Mouse (Mus musculus): Measurements from ENCODE around the gene Lrrc15. TPM values are rescaled to one million over a fixed set of nuclear protein-coding genes. Genes with fewer than 3 reads are reported as not detected.

The Lrrc15 gene
- polyA plus RNA-seq, 1 experiment from 2014 or later = 0.37 TPM

GRCm38 (mm10) chr16:30273065-30273464 lies 10.0 kb downstream of the Lrrc15 start:
- 94% methylated on average over 8 of the region's 8 CpGs for WGBS
- Histone ChIP-seq H3K4me1 (peaks cover 14% of the 10 kb centered on the region; the same call in 1 of the 2 replicates), H3K9ac (replicated peaks) (no peak overlapping the region), H3K27me3 (replicated peaks) (no peaks in the 10 kb centered on the region; the same call in 1 of the 2 replicates), H3K36me3 (no peaks in the 10 kb centered on the region), H3K4me2 (no peak overlapping the region), H3K4me3 (replicated peaks) (no peak overlapping the region), H3K9me3 (replicated peaks) (no peaks in the 10 kb centered on the region), H3K27ac (replicated peaks) (no peak overlapping the region)
- ATAC-seq (ENCODE audit: low FRiP score) = no peak

GRCm38 (mm10) chr16:30271941-30272595 lies 11.0 kb downstream of the Lrrc15 start:
- Histone ChIP-seq H3K9ac (replicated peaks) (no peak overlapping the region), H3K27me3 (replicated peaks) (no peaks in the 10 kb centered on the region; the same call in 1 of the 2 replicates), H3K9me3 (replicated peaks) (no peaks in the 10 kb centered on the region), H3K4me3 (replicated peaks) (no peak overlapping the region), H3K4me1 (peaks cover 13% of the 10 kb centered on the region; the same call in 1 of the 2 replicates), H3K27ac (replicated peaks) (peak overlapping the region; percentile 54; the same call in 1 of the 2 replicates), H3K36me3 (no peaks in the 10 kb centered on the region), H3K4me2 (no peak overlapping the region)
- ATAC-seq (ENCODE audit: low FRiP score) = no peak
- 64% methylated on average over 6 of the region's 6 CpGs for WGBS

- Histone ChIP-seq H3K4me1 (peaks cover 13% of the 10 kb centered on the region; the same call in 1 of the 2 replicates), H3K9ac (replicated peaks) (no peak overlapping the region), H3K9me3 (replicated peaks) (no peaks in the 10 kb centered on the region), H3K27ac (replicated peaks) (no peak overlapping the region), H3K4me2 (no peak overlapping the region), H3K36me3 (no peaks in the 10 kb centered on the region), H3K4me3 (replicated peaks) (no peak overlapping the region), H3K27me3 (replicated peaks) (no peaks in the 10 kb centered on the region; the same call in 1 of the 2 replicates)
- ATAC-seq (ENCODE audit: low FRiP score) = no peak
- 79% methylated on average over 8 of the region's 8 CpGs for WGBS
These were observed 11.8 kb downstream of the Lrrc15 start for GRCm38 (mm10) chr16:30271223-30271761.

GRCm38 (mm10) chr16:30267359-30267758 lies 15.7 kb downstream of the Lrrc15 start, which contains the start of gene Cpn2:
Gene Cpn2, minus strand, starts transcription at chr16:30267499.
- no peaks in the 10 kb centered on the region for H3K9me3 ChIP-seq (replicated peaks)
- no peaks in the 10 kb centered on the region for H3K36me3 ChIP-seq
- peaks cover 9% of the 10 kb centered on the region; the same call in 1 of the 2 replicates for H3K4me1 ChIP-seq
- no peak for ATAC-seq (ENCODE audit: low FRiP score)
- no peak within 1 kb of the TSS for H3K4me2 ChIP-seq
- no peak within 1 kb of the TSS for H3K27ac ChIP-seq (replicated peaks)
- H3K9ac ChIP-seq (replicated peaks) = no peak within 1 kb of the TSS
- H3K4me3 ChIP-seq (replicated peaks) = no peak within 1 kb of the TSS
- 77% methylated on average over 5 of the region's 5 CpGs for WGBS
- no peaks in the 10 kb centered on the region for H3K27me3 ChIP-seq (replicated peaks)

- no peak overlapping the region for H3K4me3 ChIP-seq (replicated peaks)
- peaks cover 1% of the 10 kb centered on the region; the same call in 1 of the 2 replicates for H3K4me1 ChIP-seq
- no peak overlapping the region for H3K4me2 ChIP-seq
- no peaks in the 10 kb centered on the region for H3K9me3 ChIP-seq (replicated peaks)
- no peaks in the 10 kb centered on the region for H3K27me3 ChIP-seq (replicated peaks)
- 83% methylated on average over 5 of the region's 5 CpGs for WGBS
- H3K36me3 ChIP-seq = no peaks in the 10 kb centered on the region
- H3K27ac ChIP-seq (replicated peaks) = no peak overlapping the region
- ATAC-seq (ENCODE audit: low FRiP score) = no peak
- H3K9ac ChIP-seq (replicated peaks) = no peak overlapping the region
These were observed 16.5 kb downstream of the Lrrc15 start for GRCm38 (mm10) chr16:30266561-30266960.

GRCm38 (mm10) chr16:30265611-30266010 lies 17.4 kb downstream of the Lrrc15 start:
- Histone ChIP-seq H3K4me3 (replicated peaks) (no peak overlapping the region), H3K9ac (replicated peaks) (no peak overlapping the region), H3K9me3 (replicated peaks) (no peaks in the 10 kb centered on the region), H3K4me1 (no peaks in the 10 kb centered on the region), H3K27me3 (replicated peaks) (no peaks in the 10 kb centered on the region), H3K36me3 (no peaks in the 10 kb centered on the region), H3K4me2 (no peak overlapping the region), H3K27ac (replicated peaks) (no peak overlapping the region)
- ATAC-seq (ENCODE audit: low FRiP score) = no peak
- 84% methylated on average over 4 of the region's 4 CpGs for whole genome bisulfite sequencing

GRCm38 (mm10) chr16:30263156-30263555 lies 19.9 kb downstream of the Lrrc15 start:
- no peak overlapping the region for H3K9ac ChIP-seq (replicated peaks)
- H3K36me3 ChIP-seq = no peaks in the 10 kb centered on the region
- H3K9me3 ChIP-seq (replicated peaks) = no peaks in the 10 kb centered on the region
- 70% methylated on average over 4 of the region's 4 CpGs for WGBS
- H3K4me1 ChIP-seq = no peaks in the 10 kb centered on the region
- no peak overlapping the region for H3K4me2 ChIP-seq
- ATAC-seq (ENCODE audit: low FRiP score) = no peak
- H3K4me3 ChIP-seq (replicated peaks) = no peak overlapping the region
- 0 out of 2 replicates have a peak, but pooled peaks cover 2% of the 10 kb centered on the region for H3K27me3 ChIP-seq (replicated peaks)
- no peak overlapping the region for H3K27ac ChIP-seq (replicated peaks)

GRCm38 (mm10) chr16:30262664-30263063 lies 20.4 kb downstream of the Lrrc15 start:
- H3K9me3 ChIP-seq (replicated peaks) = no peaks in the 10 kb centered on the region
- no peak overlapping the region for H3K4me3 ChIP-seq (replicated peaks)
- H3K36me3 ChIP-seq = no peaks in the 10 kb centered on the region
- H3K9ac ChIP-seq (replicated peaks) = no peak overlapping the region
- WGBS = 1% methylated on average over 2 of the region's 2 CpGs
- H3K4me2 ChIP-seq = no peak overlapping the region
- no peak overlapping the region for H3K27ac ChIP-seq (replicated peaks)
- H3K27me3 ChIP-seq (replicated peaks) = 0 out of 2 replicates have a peak, but pooled peaks cover 2% of the 10 kb centered on the region
- no peaks in the 10 kb centered on the region for H3K4me1 ChIP-seq
- no peak; the same call in 1 of the 2 replicates for ATAC-seq (ENCODE audit: low FRiP score)

GRCm38 (mm10) chr16:30262157-30262556 lies 20.9 kb downstream of the Lrrc15 start:
- H3K27ac ChIP-seq (replicated peaks) = no peak overlapping the region
- H3K9ac ChIP-seq (replicated peaks) = no peak overlapping the region
- no peak for ATAC-seq (ENCODE audit: low FRiP score)
- no peak overlapping the region for H3K4me3 ChIP-seq (replicated peaks)
- 0 out of 2 replicates have a peak, but pooled peaks cover 2% of the 10 kb centered on the region for H3K27me3 ChIP-seq (replicated peaks)
- H3K4me2 ChIP-seq = no peak overlapping the region
- H3K4me1 ChIP-seq = no peaks in the 10 kb centered on the region
- no peaks in the 10 kb centered on the region for H3K9me3 ChIP-seq (replicated peaks)
- 90% methylated on average over 10 of the region's 10 CpGs for WGBS
- H3K36me3 ChIP-seq = no peaks in the 10 kb centered on the region

- no peaks in the 10 kb centered on the region for H3K4me1 ChIP-seq
- 86% methylated on average over 9 of the region's 9 CpGs for WGBS
- H3K4me3 ChIP-seq (replicated peaks) = no peak overlapping the region
- ATAC-seq (ENCODE audit: low FRiP score) = no peak
- H3K4me2 ChIP-seq = no peak overlapping the region
- H3K27me3 ChIP-seq (replicated peaks) = 0 out of 2 replicates have a peak, but pooled peaks cover 2% of the 10 kb centered on the region
- no peaks in the 10 kb centered on the region for H3K36me3 ChIP-seq
- no peak overlapping the region for H3K9ac ChIP-seq (replicated peaks)
- H3K9me3 ChIP-seq (replicated peaks) = no peaks in the 10 kb centered on the region
- H3K27ac ChIP-seq (replicated peaks) = no peak overlapping the region
These were observed 21.7 kb downstream of the Lrrc15 start for GRCm38 (mm10) chr16:30261341-30261740.

GRCm38 (mm10) chr16:30260012-30260635 lies 22.9 kb downstream of the Lrrc15 start:
- Histone ChIP-seq H3K27ac (replicated peaks) (no peak overlapping the region), H3K9me3 (replicated peaks) (no peaks in the 10 kb centered on the region), H3K4me2 (no peak overlapping the region), H3K4me1 (no peaks in the 10 kb centered on the region), H3K27me3 (replicated peaks) (0 out of 2 replicates have a peak, but pooled peaks cover 2% of the 10 kb centered on the region), H3K9ac (replicated peaks) (no peak overlapping the region), H3K36me3 (no peaks in the 10 kb centered on the region), H3K4me3 (replicated peaks) (no peak overlapping the region)
- ATAC-seq (ENCODE audit: low FRiP score) = no peak
- 90% methylated on average over 15 of the region's 15 CpGs for WGBS
